Mouse (Mus musculus) megakaryocyte progenitor cell, adult 5-6 weeks (primary cell): ENCODE results near the gene Gm20741. TPM values are rescaled to one million over a fixed set of nuclear protein-coding genes. Genes with fewer than 3 reads are reported as not detected.

Experiments
- ATAC-seq: replicated peaks from 2 replicates; pipeline ENCODE4 v1.8.0; 2016; ENCODE audit warnings: mild to moderate bottlenecking, moderate TSS enrichment, inconsistent platforms; ENCODE audit not compliant: poor library complexity
- total RNA-seq, 2 experiments: library from RNA; stranded (forward) in 1 of 2; stranded (reverse) in 1 of 2; fragments of 157-497, 149-512 nt in 1 of 2; fragments of 200-1000 nt in 1 of 2; gene quantifications; 2 replicates each; pipeline versions ENCODE4 v1.2.3 to v1.2.4; 2015 to 2017

The Gm20741 gene
- total RNA-seq (2015) (not detected in 2 replicates), total RNA-seq (2017) (not detected in 2 replicates)

DNA sequence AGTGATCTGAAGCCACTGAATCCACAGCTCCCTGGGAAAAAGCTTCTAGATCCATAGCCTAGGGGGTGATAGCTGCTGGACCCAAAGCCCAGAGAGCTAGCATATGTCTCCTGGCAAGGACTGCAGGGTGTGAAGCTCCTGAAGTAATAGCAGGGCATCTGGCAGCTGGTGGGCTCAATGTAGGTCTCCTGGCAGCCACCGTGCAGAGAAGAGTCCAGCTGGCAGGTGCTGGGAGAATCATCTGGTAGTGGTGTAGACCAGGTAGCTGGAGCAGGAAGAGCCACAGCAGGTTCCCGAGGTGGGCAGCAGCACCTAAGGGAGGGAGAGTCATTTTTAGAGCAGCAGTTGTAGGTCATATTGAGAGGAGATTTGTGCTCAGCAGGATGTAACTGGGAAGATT lies at the start of gene Gm20741:
TSS of gene Gm20741 (minus strand) at position 394 of the 400 bp plus-strand sequence.
- ATAC-seq, result no peak

DNA sequence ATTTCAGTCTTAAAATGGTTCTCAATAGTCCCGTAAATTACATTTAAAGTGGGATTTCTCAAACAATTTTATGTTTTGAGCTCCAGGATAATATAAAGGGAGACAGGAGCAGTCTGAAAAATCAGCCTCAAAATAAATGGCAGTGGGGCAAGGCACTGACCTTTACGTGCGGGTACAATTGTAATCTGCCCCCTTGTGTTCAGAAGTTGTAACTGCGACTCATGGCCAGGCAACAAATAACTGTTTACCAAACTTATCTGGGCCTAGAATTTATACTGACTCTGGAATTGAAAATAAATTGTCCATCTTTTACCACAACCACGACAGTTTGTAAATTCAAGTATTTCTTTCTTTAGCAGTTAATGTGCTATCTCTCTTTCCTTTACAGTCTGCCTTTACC lies 39.4 kb upstream of the Gm20741 start:
- peak; percentile 77 for ATAC-seq

DNA sequence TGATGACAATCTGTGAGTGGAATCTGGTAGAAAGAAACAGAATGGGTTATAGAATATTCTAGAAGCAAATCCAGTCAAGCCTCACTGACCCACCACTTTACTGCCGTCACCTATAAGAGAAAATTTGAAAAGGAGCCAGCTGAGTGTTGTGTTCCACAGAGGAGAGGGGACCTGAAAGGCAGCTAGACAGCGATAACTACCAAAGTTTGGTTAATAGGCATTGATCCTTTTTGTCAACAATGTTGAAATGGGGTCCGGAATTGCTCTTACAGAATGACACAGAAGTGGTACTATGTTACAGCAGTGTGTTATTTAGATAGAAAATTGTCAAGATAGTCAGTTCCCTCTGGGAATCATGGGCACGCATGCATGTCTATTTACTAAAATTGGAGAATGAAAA lies 36.5 kb upstream of the Gm20741 start:
- no peak for ATAC-seq

DNA sequence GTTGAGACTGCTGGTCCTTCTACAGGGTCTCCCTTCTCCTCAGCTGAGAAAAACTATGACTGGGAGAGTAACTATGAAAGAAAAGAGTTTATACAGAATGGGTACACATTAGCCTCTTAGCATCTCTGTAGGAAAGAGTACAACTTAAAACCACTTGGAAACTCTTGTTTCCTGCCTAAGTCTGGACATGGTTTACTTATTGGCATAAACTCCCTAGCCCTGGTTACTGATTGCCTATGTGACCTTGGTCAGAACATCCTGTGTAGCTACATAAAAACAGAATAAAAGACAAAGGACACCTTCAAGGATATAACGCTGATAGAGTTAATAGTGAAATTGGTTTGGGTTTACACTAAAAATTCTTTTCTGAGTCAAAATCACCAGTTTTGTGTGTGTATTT lies 35.3 kb upstream of the Gm20741 start:
- ATAC-seq, result no peak

DNA sequence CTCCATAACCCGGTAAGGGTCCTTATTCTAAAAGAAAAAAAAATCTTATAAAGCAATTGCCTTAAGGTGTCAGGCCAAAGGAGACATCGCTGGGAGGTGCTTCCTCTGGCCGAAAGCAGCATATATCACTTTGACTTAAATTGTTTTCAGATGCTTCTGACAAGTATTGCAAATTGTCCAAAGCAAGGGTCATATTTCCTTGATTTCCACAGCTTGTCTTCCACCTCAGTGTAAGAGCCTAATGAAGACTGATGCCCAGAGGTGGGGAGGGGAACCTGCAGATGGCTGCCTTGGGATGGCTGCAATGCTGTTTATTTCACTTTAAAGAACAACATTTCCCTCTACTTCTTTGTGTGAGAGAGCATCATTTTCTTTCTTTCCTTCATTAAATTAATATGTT lies 15.0 kb upstream of the Gm20741 start:
- ATAC-seq, result no peak

DNA sequence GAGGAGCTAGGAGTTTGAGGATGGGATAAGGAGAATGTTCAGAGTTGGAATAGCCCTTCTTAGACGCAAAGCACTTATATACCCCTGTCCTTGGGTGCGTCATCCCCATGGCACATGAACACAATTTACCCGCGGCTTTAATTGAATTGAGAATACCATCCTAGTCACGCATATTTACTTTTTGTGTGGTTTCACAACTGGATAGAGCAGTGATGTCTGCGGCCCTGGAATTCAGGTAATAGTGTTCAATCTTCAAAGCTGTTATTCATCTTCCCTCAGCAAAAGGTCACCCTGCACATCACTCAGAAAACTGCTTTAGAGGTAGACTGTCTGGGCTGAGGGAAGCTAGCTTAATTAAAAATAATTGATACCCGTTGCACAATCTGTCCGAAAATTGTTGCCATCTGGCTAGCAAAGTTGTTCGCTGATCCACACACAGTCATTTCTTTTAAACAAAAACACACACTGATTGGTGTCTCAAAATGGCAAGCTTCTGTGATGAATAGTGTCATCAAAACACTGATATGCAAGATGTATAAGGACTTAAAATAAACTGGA lies 14.2 kb upstream of the Gm20741 start, which contains the start of gene Krtap14:
TSS of gene Krtap14 (minus strand) at position 51 of the 558 bp plus-strand sequence.
- no peak for ATAC-seq

DNA sequence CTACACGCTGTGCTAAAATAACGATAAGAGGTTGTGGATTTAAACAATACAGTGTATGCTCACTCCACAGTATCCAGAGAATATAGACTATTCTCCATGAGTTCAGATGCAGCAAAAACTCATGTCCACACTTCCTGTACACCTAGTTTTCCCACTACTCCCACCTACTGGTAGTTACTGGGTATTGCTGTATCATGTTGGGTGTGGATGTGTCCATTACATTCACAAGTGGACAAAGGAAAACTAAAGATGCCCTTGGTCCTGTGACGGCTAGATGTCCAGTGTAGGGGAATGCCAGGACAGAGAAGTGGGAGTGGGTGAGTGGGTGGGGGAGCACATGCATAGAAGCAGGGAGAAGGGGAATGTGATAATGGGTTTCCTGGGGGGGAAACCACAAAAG lies 11.7 kb upstream of the Gm20741 start:
- ATAC-seq, result peak; percentile 34; the same call in 1 of the 2 replicates

DNA sequence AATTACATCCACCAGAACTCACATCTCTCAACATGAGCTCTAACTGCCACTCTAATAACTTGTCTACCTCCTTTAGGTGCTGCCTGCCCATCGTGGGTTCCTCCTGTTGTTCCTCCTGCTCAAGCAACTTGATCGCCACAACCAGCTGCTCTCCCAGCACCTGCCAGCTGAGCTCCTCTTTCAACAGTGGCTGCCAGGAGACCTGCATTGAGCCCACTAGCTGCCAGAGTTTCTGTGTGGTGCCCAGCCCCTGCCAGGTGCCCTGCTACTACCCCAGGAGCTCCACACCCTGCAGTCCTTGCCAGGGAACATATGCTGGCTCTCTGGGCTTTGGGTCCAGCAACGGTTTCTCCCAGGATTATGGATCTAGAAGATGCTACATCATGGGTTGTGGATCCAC lies 8.0 kb upstream of the Gm20741 start, which contains the start of gene Krtap15:
TSS of gene Krtap15 (plus strand) at position 150 of the 400 bp plus-strand sequence.
- ATAC-seq, result no peak

DNA sequence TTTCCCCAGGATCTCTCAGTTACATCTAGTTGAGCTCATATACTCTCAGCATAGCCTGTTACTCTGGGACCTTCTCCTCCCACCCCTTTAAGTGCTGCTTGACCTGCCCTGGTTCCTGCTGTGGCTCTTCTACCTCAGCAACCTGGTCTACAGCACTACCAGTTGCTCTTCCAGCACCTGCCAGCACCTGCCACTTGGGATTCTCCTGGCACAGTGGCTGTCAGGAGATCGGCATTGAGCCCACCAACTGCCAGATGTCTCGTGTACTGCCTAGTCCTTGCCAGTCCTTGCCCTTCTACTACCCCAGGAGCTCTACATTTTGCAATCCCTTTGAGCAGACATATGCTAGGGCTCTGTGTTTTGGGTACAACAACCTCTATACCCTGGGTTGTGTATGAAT lies 25.2 kb downstream of the Gm20741 start:
- ATAC-seq, result no peak

DNA sequence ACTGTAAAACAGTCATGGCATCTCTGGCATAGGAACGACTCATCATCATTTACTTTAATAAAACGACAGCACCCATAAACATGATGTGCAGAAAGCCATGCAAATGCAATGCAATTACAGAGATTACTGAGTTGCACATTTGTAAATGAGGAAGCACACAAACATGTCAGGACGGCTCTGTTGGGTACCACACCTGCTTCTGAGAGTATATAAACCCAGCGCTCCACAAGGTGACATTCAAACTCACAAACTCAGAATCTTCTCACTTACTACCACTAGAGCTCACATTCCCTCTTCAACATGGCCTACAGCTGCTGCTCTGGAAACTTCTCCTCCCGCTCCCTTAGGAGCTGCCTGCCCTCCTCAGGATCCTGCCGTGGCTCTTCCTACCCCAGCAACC lies 34.4 kb downstream of the Gm20741 start, which contains the start of gene Gm5965:
TSS of gene Gm5965 (plus strand) at position 301 of the 400 bp plus-strand sequence.
- ATAC-seq, result no peak

DNA sequence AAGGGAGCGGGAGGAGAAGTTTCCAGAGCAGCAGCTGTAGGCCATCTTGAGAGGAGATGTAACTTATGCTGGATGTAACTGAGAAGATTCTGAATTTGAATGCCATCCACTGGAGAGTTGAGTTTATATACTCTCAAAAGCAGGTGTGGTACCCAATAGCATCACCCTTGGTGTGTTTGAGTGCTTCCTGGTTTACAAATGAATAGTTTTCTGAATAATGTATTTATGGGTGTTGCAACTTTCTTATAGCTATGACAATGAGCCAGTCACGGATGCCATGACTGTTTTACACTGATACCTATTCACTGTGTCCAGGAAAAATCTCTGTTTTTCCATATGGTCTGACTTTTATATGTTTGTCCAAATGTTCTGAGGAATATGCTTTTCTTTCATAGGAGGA lies 37.9 kb downstream of the Gm20741 start, which contains the start of gene 2310057N15Rik:
TSS of gene 2310057N15Rik (minus strand) at position 101 of the 400 bp plus-strand sequence.
- no peak for ATAC-seq

Other genes starting within 250 kb of the Gm20741 start
- gene Cldn8, start 249.0 kb downstream of the Gm20741 start, total RNA-seq (2015), result not detected in 2 replicates
- not detected in 2 replicates for gene Cldn8, start 249.0 kb downstream of the Gm20741 start, total RNA-seq (2017)
- gene Krtap24-1, start 199.9 kb downstream of the Gm20741 start, total RNA-seq (2015), result not detected in 2 replicates
- not detected in 2 replicates for gene Krtap24-1, start 199.9 kb downstream of the Gm20741 start, total RNA-seq (2017)
- not detected in 2 replicates for gene 2310079G19Rik, start 184.6 kb downstream of the Gm20741 start, total RNA-seq (2015)
- not detected in 2 replicates for gene 2310079G19Rik, start 184.6 kb downstream of the Gm20741 start, total RNA-seq (2017)
- gene Krtap26-1, start 164.4 kb downstream of the Gm20741 start, total RNA-seq (2015), result not detected in 2 replicates
- gene Krtap26-1, start 164.4 kb downstream of the Gm20741 start, total RNA-seq (2017), result not detected in 2 replicates
- gene Krtap27-1, start 140.5 kb downstream of the Gm20741 start, total RNA-seq (2015), result not detected in 2 replicates
- gene Krtap27-1, start 140.5 kb downstream of the Gm20741 start, total RNA-seq (2017), result not detected in 2 replicates
- not detected in 2 replicates for gene 2310061N02Rik, start 104.3 kb downstream of the Gm20741 start, total RNA-seq (2015)
- not detected in 2 replicates for gene 2310061N02Rik, start 104.3 kb downstream of the Gm20741 start, total RNA-seq (2017)
- gene Krtap13-1, start 83.4 kb downstream of the Gm20741 start, total RNA-seq (2015), result not detected in 2 replicates
- not detected in 2 replicates for gene Krtap13-1, start 83.4 kb downstream of the Gm20741 start, total RNA-seq (2017)
- gene Krtap13, start 60.6 kb downstream of the Gm20741 start, total RNA-seq (2015), result not detected in 2 replicates
- not detected in 2 replicates for gene Krtap13, start 60.6 kb downstream of the Gm20741 start, total RNA-seq (2017)
- gene 2310034C09Rik, start 53.4 kb downstream of the Gm20741 start, total RNA-seq (2015), result not detected in 2 replicates
- not detected in 2 replicates for gene 2310034C09Rik, start 53.4 kb downstream of the Gm20741 start, total RNA-seq (2017)
- not detected in 2 replicates for gene 2310057N15Rik, start 38.0 kb downstream of the Gm20741 start, total RNA-seq (2015)
- not detected in 2 replicates for gene 2310057N15Rik, start 38.0 kb downstream of the Gm20741 start, total RNA-seq (2017)
- not detected in 2 replicates for gene Gm5965, start 34.3 kb downstream of the Gm20741 start, total RNA-seq (2015)
- not detected in 2 replicates for gene Gm5965, start 34.3 kb downstream of the Gm20741 start, total RNA-seq (2017)
- gene Krtap15, start 8.0 kb upstream of the Gm20741 start, total RNA-seq (2015), result not detected in 2 replicates
- gene Krtap15, start 8.0 kb upstream of the Gm20741 start, total RNA-seq (2017), result not detected in 2 replicates
- gene Krtap14, start 13.9 kb upstream of the Gm20741 start, total RNA-seq (2015), result not detected in 2 replicates
- not detected in 2 replicates for gene Krtap14, start 13.9 kb upstream of the Gm20741 start, total RNA-seq (2017)
- not detected in 2 replicates for gene Krtap19-1, start 57.2 kb upstream of the Gm20741 start, total RNA-seq (2015)
- gene Krtap19-1, start 57.2 kb upstream of the Gm20741 start, total RNA-seq (2017), result not detected in 2 replicates
- not detected in 2 replicates for gene Krtap19-2, start 62.0 kb upstream of the Gm20741 start, total RNA-seq (2015)
- gene Krtap19-2, start 62.0 kb upstream of the Gm20741 start, total RNA-seq (2017), result not detected in 2 replicates
- gene Krtap19-3, start 65.8 kb upstream of the Gm20741 start, total RNA-seq (2015), result not detected in 2 replicates
- not detected in 2 replicates for gene Krtap19-3, start 65.8 kb upstream of the Gm20741 start, total RNA-seq (2017)
- gene Krtap19-4, start 72.9 kb upstream of the Gm20741 start, total RNA-seq (2015), result not detected in 2 replicates
- not detected in 2 replicates for gene Krtap19-4, start 72.9 kb upstream of the Gm20741 start, total RNA-seq (2017)
- not detected in 2 replicates for gene Krtap19-5, start 84.2 kb upstream of the Gm20741 start, total RNA-seq (2015)
- not detected in 2 replicates for gene Krtap19-5, start 84.2 kb upstream of the Gm20741 start, total RNA-seq (2017)
- gene Krtap19-9b, start 120.0 kb upstream of the Gm20741 start, total RNA-seq (2015), result not detected in 2 replicates
- not detected in 2 replicates for gene Krtap19-9b, start 120.0 kb upstream of the Gm20741 start, total RNA-seq (2017)
- not detected in 2 replicates for gene Krtap16-3, start 150.7 kb upstream of the Gm20741 start, total RNA-seq (2015)
- gene Krtap16-3, start 150.7 kb upstream of the Gm20741 start, total RNA-seq (2017), result not detected in 2 replicates
- gene Krtap22-2, start 198.5 kb upstream of the Gm20741 start, total RNA-seq (2015), result not detected in 2 replicates
- not detected in 2 replicates for gene Krtap22-2, start 198.5 kb upstream of the Gm20741 start, total RNA-seq (2017)
- not detected in 2 replicates for gene Gm10229, start 203.1 kb upstream of the Gm20741 start, total RNA-seq (2015)
- not detected in 2 replicates for gene Gm10229, start 203.1 kb upstream of the Gm20741 start, total RNA-seq (2017)
- gene Krtap6-1, start 219.5 kb upstream of the Gm20741 start, total RNA-seq (2015), result not detected in 2 replicates
- gene Krtap6-1, start 219.5 kb upstream of the Gm20741 start, total RNA-seq (2017), result not detected in 2 replicates
- not detected in 2 replicates for gene Gm10228, start 229.3 kb upstream of the Gm20741 start, total RNA-seq (2015)
- not detected in 2 replicates for gene Gm10228, start 229.3 kb upstream of the Gm20741 start, total RNA-seq (2017)
- gene Krtap6-5, start 235.7 kb upstream of the Gm20741 start, total RNA-seq (2015), result not detected in 2 replicates
- not detected in 2 replicates for gene Krtap6-5, start 235.7 kb upstream of the Gm20741 start, total RNA-seq (2017)